Mouse (Mus musculus): ENCODE measurements around the gene Tnrc6b.
"Not testable (repeated sequence)": the region's sequence is repeated elsewhere in the genome, so short reads cannot be mapped to it uniquely, and the experiment has no call there.

- not testable (repeated sequence) for TF ChIP-seq EP300, CTCF (IDR thresholded peaks at IDR 0.05; ENCODE audit: low read depth)
These were observed 24.6 kb downstream of the Tnrc6b start for GRCm38 (mm10) chr15:80735708-80736107.
